Mouse (Mus musculus): Measurements from ENCODE around the gene Nap1l4.
"Not testable (repeated sequence)": the region's sequence is repeated elsewhere in the genome, so short reads cannot be mapped to it uniquely, and the experiment has no call there.

Nap1l4 gene

GRCm38 (mm10) chr7:143548976-143549457 is at the start of gene Nap1l4:
Nap1l4 (minus strand) TSS chr7:143549106.
- in situ Hi-C loops (cut with MboI, MseI): no loop called here

- in situ Hi-C loops (cut with MboI, MseI): no loop called here
Observed at GRCm38 (mm10) chr7:143594865-143595264, 46.0 kb upstream of the Nap1l4 start.

GRCm38 (mm10) chr7:143592255-143592654 is 43.3 kb upstream of the Nap1l4 start:
- in situ Hi-C loops (cut with MboI, MseI): no loop called here

GRCm38 (mm10) chr7:143588006-143588405 is 39.1 kb upstream of the Nap1l4 start:
- in situ Hi-C loops (cut with MboI, MseI): loop anchor here (5.0 kb wide), 1 partner anchor 114 kb away; no protein-coding TSS in a partner anchor

GRCm38 (mm10) chr7:143587586-143587985 is 38.7 kb upstream of the Nap1l4 start:
- in situ Hi-C loops (cut with MboI, MseI): loop anchor here (5.0 kb wide), 1 partner anchor 115 kb away; no protein-coding TSS in a partner anchor

- in situ Hi-C loops (cut with MboI, MseI): loop anchor here (5.0 kb wide), 1 partner anchor 52 kb away; no protein-coding TSS in a partner anchor
Observed at GRCm38 (mm10) chr7:143583956-143584355, 35.0 kb upstream of the Nap1l4 start.

GRCm38 (mm10) chr7:143583025-143583424 is 34.1 kb upstream of the Nap1l4 start:
- in situ Hi-C loops (cut with MboI, MseI): loop anchor here (5.0 kb wide), 1 partner anchor 51 kb away; no protein-coding TSS in a partner anchor

GRCm38 (mm10) chr7:143575751-143576150 is 26.8 kb upstream of the Nap1l4 start:
- in situ Hi-C loops (cut with MboI, MseI): no loop called here

- in situ Hi-C loops (cut with MboI, MseI): no loop called here
Observed at GRCm38 (mm10) chr7:143565648-143566039, 16.7 kb upstream of the Nap1l4 start.

GRCm38 (mm10) chr7:143565015-143565647 is 16.2 kb upstream of the Nap1l4 start:
- in situ Hi-C loops (cut with MboI, MseI): no loop called here

- in situ Hi-C loops (cut with MboI, MseI): no loop called here
Observed at GRCm38 (mm10) chr7:143563787-143564186, 14.9 kb upstream of the Nap1l4 start.

GRCm38 (mm10) chr7:143557616-143558015 is 8.7 kb upstream of the Nap1l4 start:
- in situ Hi-C loops (cut with MboI, MseI): no loop called here

- in situ Hi-C loops (cut with MboI, MseI): no loop called here
Observed at GRCm38 (mm10) chr7:143556964-143557610, 8.2 kb upstream of the Nap1l4 start.

- in situ Hi-C loops (cut with MboI, MseI): no loop called here
Observed at GRCm38 (mm10) chr7:143549588-143550220, 798 bp upstream of the Nap1l4 start.

- in situ Hi-C loops (cut with MboI, MseI): no loop called here
Observed at GRCm38 (mm10) chr7:143548231-143548961, 510 bp downstream of the Nap1l4 start.

- in situ Hi-C loops (cut with MboI, MseI): no loop called here
Observed at GRCm38 (mm10) chr7:143546554-143546953, 2.4 kb downstream of the Nap1l4 start.

- in situ Hi-C loops (cut with MboI, MseI): no loop called here
Observed at GRCm38 (mm10) chr7:143544368-143544767, 4.5 kb downstream of the Nap1l4 start.

GRCm38 (mm10) chr7:143538671-143539070 is 10.2 kb downstream of the Nap1l4 start:
- in situ Hi-C loops (cut with MboI, MseI): no loop called here

- in situ Hi-C loops (cut with MboI, MseI): not testable (repeated sequence)
Observed at GRCm38 (mm10) chr7:143538229-143538628, 10.7 kb downstream of the Nap1l4 start.

- in situ Hi-C loops (cut with MboI, MseI): no loop called here
Observed at GRCm38 (mm10) chr7:143536251-143536650, 12.7 kb downstream of the Nap1l4 start.

- in situ Hi-C loops (cut with MboI, MseI): loop anchor here (5.0 kb wide), 1 partner anchor 49 kb away; no protein-coding TSS in a partner anchor
Observed at GRCm38 (mm10) chr7:143533284-143533683, 15.6 kb downstream of the Nap1l4 start.

- in situ Hi-C loops (cut with MboI, MseI): loop anchor here (5.0 kb wide), 1 partner anchor 50 kb away; no protein-coding TSS in a partner anchor
Observed at GRCm38 (mm10) chr7:143532410-143532809, 16.5 kb downstream of the Nap1l4 start.

All from T-helper 2 cell (primary cell).